10 mouse cellular contexts compared by ENCODE assay signal in the genomic region with DNA sequence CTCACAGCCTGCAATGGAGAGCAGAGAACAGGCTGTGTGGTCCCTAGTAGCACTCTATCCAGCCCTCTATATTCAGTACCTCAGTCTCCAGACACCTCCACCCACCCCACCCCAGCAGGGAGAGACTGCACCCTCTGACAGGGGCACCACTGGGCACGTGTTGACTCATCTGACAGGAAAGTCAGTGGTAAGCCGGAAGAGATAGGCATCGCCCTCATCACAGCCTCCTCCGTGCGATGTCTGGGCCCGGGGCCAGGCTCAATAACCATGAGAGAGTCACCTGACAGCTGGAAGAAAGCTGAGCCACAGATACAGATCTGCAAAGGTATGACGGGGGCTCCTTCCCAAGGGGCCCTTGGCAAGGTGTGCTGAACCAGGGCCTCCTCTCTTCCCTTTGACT. TPM values are rescaled to one million over a fixed set of nuclear protein-coding genes. Genes with fewer than 3 reads are reported as not detected.
DNase-seq lines count a peak whose midpoint lies in the region; ATAC-seq and TF ChIP-seq lines count a peak whose summit lies in the region.
"Had no signal": no experiment of that assay in that cellular context is flagged by ENCODE, and none has a peak within 500 bp of the region (broad histone marks: within the 10 kb centered on the region; RNA-seq: fewer than 3 reads in every experiment).

No protein-coding gene starts in this region.

- ATAC-seq in intestine, embryonic 14.5 days (replicated peaks; ENCODE audit: low FRiP score, low TSS enrichment, low read depth), result peak; percentile 52; the same call in 1 of the 2 replicates
- ATAC-seq in intestine, postnatal 0 days, result no peak
- ATAC-seq in erythroid progenitor cell, adult 5-6 weeks (replicated peaks; ENCODE audit: low FRiP score, poor library complexity, severe bottlenecking), result peak; percentile 39; the same call in 1 of the 2 replicates
- peak; percentile 51 for ATAC-seq in lung, embryonic 16.5 days (ENCODE audit: low read depth)

- no peak for DNase-seq in intestine, embryonic 14.5 days (ENCODE audit: low spot score)
- peak; percentile 93 for DNase-seq in thymus, postnatal 0 days (ENCODE audit: low spot score)
- DNase-seq in left cerebral cortex, adult 8-10 months (ENCODE audit: low spot score in 2 of 2), result no peak
- no peak for DNase-seq in gastrocnemius, postnatal 14 days
- no peak for DNase-seq in heart, postnatal 14 days

- intact Hi-C loops in gastrocnemius, postnatal 14 days (cut with DNase I; ENCODE audit: low total_unique reads), result no loop called here
- intact Hi-C loops in heart, postnatal 14 days (cut with DNase I), result no loop called here

- WGBS in intestine, embryonic 14.5 days, result 58% methylated on average over 7 of the region's 7 CpGs
- WGBS in intestine, postnatal 0 days, result 32% methylated on average over 7 of the region's 7 CpGs
- 32% methylated on average over 7 of the region's 7 CpGs for WGBS in lung, embryonic 16.5 days

- no peak for TF ChIP-seq CTCF in intestine, postnatal 0 days (IDR thresholded peaks at IDR 0.05; ENCODE audit: low read depth)

- H3K9me3 ChIP-seq in intestine, embryonic 14.5 days (ENCODE audit: control insufficient read depth, low read length), result no peaks in the 10 kb centered on the region
- H3K9me3 ChIP-seq in intestine, postnatal 0 days (ENCODE audit: control insufficient read depth), result no peaks in the 10 kb centered on the region
- H3K9me3 ChIP-seq in lung, embryonic 16.5 days (ENCODE audit: control insufficient read depth, low read length), result peaks cover 5% of the 10 kb centered on the region; the same call in 1 of the 2 replicates
- H3K9me3 ChIP-seq: embryonic facial prominence, embryonic 12.5 days; G1E had no signal

- peaks cover 32% of the 10 kb centered on the region for H3K4me1 ChIP-seq in intestine, embryonic 14.5 days (replicated peaks; ENCODE audit: control insufficient read depth, insufficient read depth, low read length)
- 0 out of 2 replicates have a peak, but pooled peaks cover 4% of the 10 kb centered on the region for H3K4me1 ChIP-seq in intestine, postnatal 0 days (replicated peaks; ENCODE audit: control insufficient read depth, insufficient read depth, low read length)
- peaks cover 28% of the 10 kb centered on the region for H3K4me1 ChIP-seq in lung, embryonic 16.5 days (replicated peaks; ENCODE audit: control insufficient read depth, insufficient read depth, low read length)

- H3K36me3 ChIP-seq in intestine, embryonic 14.5 days (ENCODE audit: control insufficient read depth, insufficient read depth, low read length), result no peaks in the 10 kb centered on the region
- no peaks in the 10 kb centered on the region for H3K36me3 ChIP-seq in intestine, postnatal 0 days (ENCODE audit: control insufficient read depth, insufficient read depth)
- no peaks in the 10 kb centered on the region for H3K36me3 ChIP-seq in lung, embryonic 16.5 days (ENCODE audit: control insufficient read depth, insufficient read depth, low read length)
- H3K36me3 ChIP-seq: embryonic facial prominence, embryonic 12.5 days; G1E had no signal

- H3K9ac ChIP-seq in intestine, embryonic 14.5 days (ENCODE audit: low read length), result no peak overlapping the region
- no peak overlapping the region for H3K9ac ChIP-seq in intestine, postnatal 0 days (ENCODE audit: low read depth, low read length)
- H3K9ac ChIP-seq in lung, embryonic 16.5 days (ENCODE audit: low read length), result no peak overlapping the region
- H3K9ac ChIP-seq: embryonic facial prominence, embryonic 12.5 days had no signal

- peak overlapping the region; percentile 41; the same call in 1 of the 2 replicates for H3K27ac ChIP-seq in intestine, embryonic 14.5 days (ENCODE audit: low read depth)
- H3K27ac ChIP-seq in intestine, postnatal 0 days (ENCODE audit: low read depth, low read length), result no peak overlapping the region
- H3K27ac ChIP-seq in lung, embryonic 16.5 days (ENCODE audit: low read length), result peak overlapping the region; percentile 73
- H3K27ac ChIP-seq: embryonic facial prominence, embryonic 12.5 days had no signal

- no peak overlapping the region for H3K4me2 ChIP-seq in intestine, embryonic 14.5 days (ENCODE audit: low read length)
- no peak overlapping the region for H3K4me2 ChIP-seq in intestine, postnatal 0 days (replicated peaks; ENCODE audit: low read depth)
- peak overlapping the region; percentile 29; the same call in 1 of the 2 replicates for H3K4me2 ChIP-seq in lung, embryonic 16.5 days (ENCODE audit: low read depth, low read length)
- H3K4me2 ChIP-seq: embryonic facial prominence, embryonic 12.5 days had no signal

- H3K27me3 ChIP-seq in intestine, embryonic 14.5 days (replicated peaks; ENCODE audit: control insufficient read depth, insufficient read depth, low read length), result no peaks in the 10 kb centered on the region
- no peaks in the 10 kb centered on the region for H3K27me3 ChIP-seq in intestine, postnatal 0 days (replicated peaks; ENCODE audit: control insufficient read depth, insufficient read depth, low read length)
- no peaks in the 10 kb centered on the region for H3K27me3 ChIP-seq in lung, embryonic 16.5 days (ENCODE audit: control insufficient read depth, insufficient read depth, low read depth, low read length)
- H3K27me3 ChIP-seq: embryonic facial prominence, embryonic 12.5 days had no signal

- H3K4me3 ChIP-seq in intestine, embryonic 14.5 days (ENCODE audit: low read depth, low read length), result no peak overlapping the region
- H3K4me3 ChIP-seq in intestine, postnatal 0 days (ENCODE audit: low read depth, low read length), result no peak overlapping the region
- H3K4me3 ChIP-seq in lung, embryonic 16.5 days (ENCODE audit: low read length), result no peak overlapping the region
- H3K4me3 ChIP-seq: embryonic facial prominence, embryonic 12.5 days had no signal

RNA-seq across cellular contexts. Expression of gene Il6ra, which starts 40.8 kb away (rescaled TPM):
- polyA plus RNA-seq in intestine, embryonic 14.5 days (2014; fragmentation: Nextera tagmentation; extraction: Ambion mirVana), result 1.5 and 1.6 TPM in 2 replicates
- 2.8 and 3.2 TPM in 2 replicates for polyA plus RNA-seq in intestine, postnatal 0 days (2015; fragmentation: Nextera tagmentation; extraction: Ambion mirVana)
- 5.8 and 10.5 TPM in 2 replicates for total RNA-seq in erythroid progenitor cell, adult 5-6 weeks (2015; ENCODE audit: low replicate concordance)
- 0.90 and 2.3 TPM in 2 replicates for total RNA-seq in erythroid progenitor cell, adult 5-6 weeks (2017; ENCODE audit: low replicate concordance)
- polyA plus RNA-seq in lung, embryonic 16.5 days (2015; fragmentation: Nextera tagmentation; extraction: Ambion mirVana), result 5.2 and 5.6 TPM in 2 replicates
- 4.1 and 4.2 TPM in 2 replicates for polyA plus RNA-seq in thymus, postnatal 0 days (2015; fragmentation: Nextera tagmentation; extraction: Ambion mirVana)
- total RNA-seq in left cerebral cortex, adult 8-10 months (2022), result 1 to 10 TPM; 3.8 to 6.6 (median 5.3) TPM
- total RNA-seq in gastrocnemius, postnatal 14 days (2021), result 1 to 10 TPM; 2.4 to 8.7 TPM
- 1 to 10 TPM; 4.9 to 5.5 TPM for total RNA-seq in heart, postnatal 14 days (2021)
- polyA plus RNA-seq: G1E had no signal

RNA-seq across cellular contexts. Expression of gene She, which starts 41.0 kb away (rescaled TPM):
- 4.2 TPM in 2 replicates for polyA plus RNA-seq in intestine, embryonic 14.5 days (2014; fragmentation: Nextera tagmentation; extraction: Ambion mirVana)
- 1.6 and 1.8 TPM in 2 replicates for polyA plus RNA-seq in intestine, postnatal 0 days (2015; fragmentation: Nextera tagmentation; extraction: Ambion mirVana)
- total RNA-seq in erythroid progenitor cell, adult 5-6 weeks (2015; ENCODE audit: low replicate concordance), result not detected in 2 replicates
- 0.13 TPM in 1 of 2 replicates, not detected in the other for total RNA-seq in erythroid progenitor cell, adult 5-6 weeks (2017; ENCODE audit: low replicate concordance)
- 8.8 and 9.3 TPM in 2 replicates for polyA plus RNA-seq in lung, embryonic 16.5 days (2015; fragmentation: Nextera tagmentation; extraction: Ambion mirVana)
- polyA plus RNA-seq in thymus, postnatal 0 days (2015; fragmentation: Nextera tagmentation; extraction: Ambion mirVana), result 1.0 and 1.1 TPM in 2 replicates
- total RNA-seq in left cerebral cortex, adult 8-10 months (2022), result 1 to 10 TPM; 2.7 to 3.7 (median 3.4) TPM
- 1 to 10 TPM; 7.9 to 8.0 TPM for total RNA-seq in gastrocnemius, postnatal 14 days (2021)
- 10 to 100 TPM; 18.1 TPM for total RNA-seq in heart, postnatal 14 days (2021)
- total RNA-seq: G1E had no signal
- polyA plus RNA-seq: G1E had no signal
